Mouse (Mus musculus) spleen, postnatal 4 days (tissue): ENCODE results near the gene Chfr.
A peak's percentile ranks its signal among the peaks of the same experiment; 100 is the strongest.

Source experiments
- DNase-seq, 2 experiments: peaks; one replicate each; pipeline ENCODE4 v3.0.0; 2022; ENCODE audit warnings: low spot score in 2 of 2

Chfr gene

GRCm38 (mm10) chr5:110135293-110136086 is at the start of gene Chfr:
Chfr (plus strand) TSS chr5:110135842.
- DNase-seq: peak; percentile 100

GRCm38 (mm10) chr5:110086161-110086866 is 49.3 kb upstream of the Chfr start:
- DNase-seq: no peak

- DNase-seq: no peak
Measured at GRCm38 (mm10) chr5:110091546-110091945, 44.1 kb upstream of the Chfr start.

- peak; percentile 82 to 88 for DNase-seq
Measured at GRCm38 (mm10) chr5:110094030-110094846, 41.4 kb upstream of the Chfr start, which contains the start of gene Gm35315. Gm35315 (minus strand) TSS chr5:110094420.

GRCm38 (mm10) chr5:110094847-110095213 is 40.8 kb upstream of the Chfr start:
- DNase-seq: no peak

GRCm38 (mm10) chr5:110098991-110099477 is 36.6 kb upstream of the Chfr start:
- no peak for DNase-seq

GRCm38 (mm10) chr5:110099656-110100580 is 35.7 kb upstream of the Chfr start, which contains the start of gene Plcxd1:
Plcxd1 (plus strand) TSS chr5:110099969.
- DNase-seq: no peak

GRCm38 (mm10) chr5:110100921-110101631 is 34.6 kb upstream of the Chfr start:
- peak in 1 of 2 experiments; percentile 69 for DNase-seq

GRCm38 (mm10) chr5:110101716-110102347 is 33.8 kb upstream of the Chfr start:
- DNase-seq: peak in 1 of 2 experiments; percentile 70

GRCm38 (mm10) chr5:110102429-110102828 is 33.2 kb upstream of the Chfr start:
- no peak for DNase-seq

- DNase-seq: no peak
Measured at GRCm38 (mm10) chr5:110102853-110103625, 32.6 kb upstream of the Chfr start.

GRCm38 (mm10) chr5:110103901-110104615 is 31.6 kb upstream of the Chfr start:
- DNase-seq: no peak

GRCm38 (mm10) chr5:110104616-110105380 is 30.8 kb upstream of the Chfr start:
- DNase-seq: no peak

GRCm38 (mm10) chr5:110106140-110106871 is 29.3 kb upstream of the Chfr start:
- no peak for DNase-seq

GRCm38 (mm10) chr5:110106901-110107564 is 28.6 kb upstream of the Chfr start:
- DNase-seq: peak; percentile 37 to 73
